Mouse (Mus musculus): ENCODE results near the gene Disp2.

- TF ChIP-seq GATA1 (IDR thresholded peaks at IDR 0.05; ENCODE audit: borderline replicate concordance, low read length): no peak
- TF ChIP-seq CTCF (IDR thresholded peaks at IDR 0.05; ENCODE audit: low read depth, low read length): no peak
Observed at GRCm38 (mm10) chr2:118786525-118786924, 7.0 kb downstream of the Disp2 start.

Data from G1E (cell line).